Mouse (Mus musculus) heart, embryonic 13.5 days (tissue): Measurements from ENCODE around the gene Gabarap. TPM values are rescaled to one million over a fixed set of nuclear protein-coding genes. Genes with fewer than 3 reads are reported as not detected.
A peak's percentile ranks its signal among the peaks of the same experiment; 100 is the strongest.
"Not testable (repeated sequence)": the region's sequence is repeated elsewhere in the genome, so short reads cannot be mapped to it uniquely, and the experiment has no call there.

Experiments used
- ATAC-seq: fragments of 200-750 bp; cut with Nextera tagmentation; 2 replicates; pipeline ENCODE4 v1.8.0; 2017; ENCODE audit warnings: moderate TSS enrichment; ENCODE audit not compliant: insufficient number of reproducible peaks, low FRiP score, low TSS enrichment; ENCODE audit errors: extremely low read depth
- H3K27ac ChIP-seq: fragments of 300-500 bp; sonication (generic); replicated peaks from 2 replicates; pipeline ENCODE4 v1.5.1; 2015; ENCODE audit warnings: moderate library complexity, mild to moderate bottlenecking, inconsistent platforms
- H3K27me3 ChIP-seq: fragments of 300-500 bp; sonication (generic); replicated peaks from 2 replicates; pipeline ENCODE4 v1.6.1; 2015; ENCODE audit warnings: mild to moderate bottlenecking, inconsistent platforms
- H3K36me3 ChIP-seq: fragments of 300-500 bp; sonication (generic); 2 replicates; pipeline ENCODE4 v1.6.1; 2015; ENCODE audit warnings: mild to moderate bottlenecking, inconsistent platforms
- H3K4me1 ChIP-seq: fragments of 300-500 bp; sonication (generic); 2 replicates; pipeline ENCODE4 v1.6.1; 2015; ENCODE audit warnings: inconsistent platforms
- H3K4me2 ChIP-seq: fragments of 300-500 bp; sonication (generic); 2 replicates; pipeline ENCODE4 v1.6.1; 2015; ENCODE audit warnings: inconsistent platforms, mild to moderate bottlenecking, moderate library complexity
- H3K4me3 ChIP-seq: fragments of 300-500 bp; sonication (generic); 2 replicates; pipeline ENCODE4 v1.5.1; 2015; ENCODE audit warnings: moderate library complexity, mild to moderate bottlenecking, inconsistent platforms
- H3K9ac ChIP-seq: fragments of 300-500 bp; sonication (generic); 2 replicates; pipeline ENCODE4 v1.6.1; 2015; ENCODE audit warnings: inconsistent platforms, mild to moderate bottlenecking, moderate library complexity
- H3K9me3 ChIP-seq: fragments of 300-500 bp; sonication (generic); 2 replicates; pipeline ENCODE4 v1.6.1; 2016; ENCODE audit warnings: inconsistent platforms
- WGBS: fragments of 180-500 bp; shearing (Covaris S2); methylation state at CpG from one replicate; pipeline ENCODE4 v1.1.7; 2015; ENCODE audit warnings: mixed read lengths; 5-methylcytosine and 5-hydroxymethylcytosine counted together
- polyA plus RNA-seq: library from polyadenylated mRNA; unstranded; fragments of >200 nt; fragmentation: Nextera tagmentation; extraction: Ambion mirVana; gene quantifications from 2 replicates; pipeline ENCODE4 v1.2.1, GENCODE M21; 2015

Gabarap gene
- polyA plus RNA-seq, 1 experiment from 2014 or later = 456 TPM

- H3K27ac ChIP-seq, H3K4me1 ChIP-seq, H3K4me2 ChIP-seq, H3K9me3 ChIP-seq, H3K4me3 ChIP-seq, H3K9ac ChIP-seq, ATAC-seq, H3K36me3 ChIP-seq: not testable (repeated sequence)
- peaks cover 48% of the 10 kb centered on the region for H3K27me3 ChIP-seq
- WGBS = 69% methylated on average over 4 of the region's 4 CpGs
These were observed 35.3 kb upstream of the Gabarap start for GRCm38 (mm10) chr11:69955618-69956017.

GRCm38 (mm10) chr11:69956218-69956617 lies 34.7 kb upstream of the Gabarap start:
- H3K27me3 ChIP-seq = peaks cover 48% of the 10 kb centered on the region
- H3K4me1 ChIP-seq = peaks cover 10% of the 10 kb centered on the region; the same call in 1 of the 2 replicates
- H3K4me2 ChIP-seq = no peak overlapping the region
- WGBS = 53% methylated on average over 1 of the region's 1 CpGs
- no peaks in the 10 kb centered on the region for H3K36me3 ChIP-seq
- H3K4me3 ChIP-seq = no peak overlapping the region
- H3K9me3 ChIP-seq = no peaks in the 10 kb centered on the region
- no peak overlapping the region for H3K9ac ChIP-seq
- ATAC-seq = no peak
- H3K27ac ChIP-seq = no peak overlapping the region

DNA sequence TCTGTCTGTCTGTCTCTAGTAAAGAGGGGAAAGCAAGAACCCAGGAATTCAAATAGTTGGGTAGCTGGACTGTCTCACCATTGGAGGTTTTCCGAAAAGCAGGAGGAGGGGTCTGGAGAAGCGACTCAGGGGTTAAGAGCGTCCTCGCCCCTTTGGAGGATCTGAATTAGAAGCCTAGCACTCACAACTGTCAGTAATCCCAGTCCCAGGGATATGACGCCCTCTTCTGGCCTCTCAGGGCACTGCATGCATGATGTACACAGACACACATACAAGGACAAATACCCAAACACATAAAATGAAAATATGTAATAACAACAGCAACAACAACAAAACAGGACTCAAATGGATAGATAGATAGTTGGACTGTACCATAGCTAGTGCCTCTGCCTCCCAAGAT lies 30.3 kb upstream of the Gabarap start:
- H3K27me3 ChIP-seq = peaks cover 80% of the 10 kb centered on the region
- H3K36me3 ChIP-seq = no peaks in the 10 kb centered on the region
- ATAC-seq = no peak
- H3K4me2 ChIP-seq = no peak overlapping the region
- peaks cover 7% of the 10 kb centered on the region for H3K4me1 ChIP-seq
- no peaks in the 10 kb centered on the region for H3K9me3 ChIP-seq
- no peak overlapping the region for H3K27ac ChIP-seq
- WGBS = 32% methylated on average over 5 of the region's 5 CpGs
- H3K4me3 ChIP-seq = no peak overlapping the region
- H3K9ac ChIP-seq = no peak overlapping the region

DNA sequence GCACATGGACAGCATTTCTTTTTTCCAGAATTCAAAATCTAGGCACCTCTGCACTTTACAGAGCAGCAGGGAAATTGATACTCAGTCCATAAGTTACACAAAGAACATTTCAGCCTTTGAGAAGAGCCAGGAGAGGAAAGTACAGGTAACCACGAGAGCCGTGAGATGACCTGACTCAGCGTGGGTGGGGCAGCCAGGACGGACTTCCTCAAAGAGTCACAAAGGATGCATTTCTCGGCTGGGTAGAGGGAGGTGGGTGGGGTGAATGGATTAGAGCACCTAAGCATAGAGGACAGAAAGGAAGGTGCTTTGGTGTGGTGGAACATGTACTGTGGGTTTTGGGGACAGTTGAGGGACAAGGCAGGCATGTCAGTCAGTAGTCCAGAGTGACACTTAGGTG lies 29.1 kb upstream of the Gabarap start:
- peaks cover 86% of the 10 kb centered on the region for H3K27me3 ChIP-seq
- no peak overlapping the region for H3K4me3 ChIP-seq
- no peaks in the 10 kb centered on the region for H3K9me3 ChIP-seq
- no peak overlapping the region for H3K9ac ChIP-seq
- WGBS = 35% methylated on average over 5 of the region's 5 CpGs
- no peak overlapping the region for H3K4me2 ChIP-seq
- H3K27ac ChIP-seq = no peak overlapping the region
- ATAC-seq = no peak
- H3K36me3 ChIP-seq = no peaks in the 10 kb centered on the region
- peaks cover 18% of the 10 kb centered on the region for H3K4me1 ChIP-seq

GRCm38 (mm10) chr11:69964650-69965270 lies 26.2 kb upstream of the Gabarap start, which contains the start of gene Cldn7:
Gene Cldn7 (plus strand): TSS chr11:69964779.
- Histone ChIP-seq H3K4me2 (peak within 1 kb of the TSS; percentile 82), H3K9me3 (no peaks in the 10 kb centered on the region), H3K9ac (peak within 1 kb of the TSS; percentile 44; the same call in 1 of the 2 replicates), H3K36me3 (peaks cover 21% of the 10 kb centered on the region), H3K27ac (no peak within 1 kb of the TSS), H3K4me3 (peak within 1 kb of the TSS; percentile 56), H3K4me1 (peaks cover 20% of the 10 kb centered on the region), H3K27me3 (peaks cover 86% of the 10 kb centered on the region)
- 8% methylated on average over 24 of the region's 24 CpGs for WGBS
- no peak for ATAC-seq

- ATAC-seq = no peak
- Histone ChIP-seq H3K9me3 (no peaks in the 10 kb centered on the region), H3K27me3 (peaks cover 79% of the 10 kb centered on the region), H3K4me2 (peak overlapping the region; percentile 82), H3K36me3 (peaks cover 27% of the 10 kb centered on the region), H3K9ac (peak overlapping the region; percentile 77), H3K4me3 (peak overlapping the region; percentile 56), H3K27ac (no peak overlapping the region), H3K4me1 (peaks cover 20% of the 10 kb centered on the region)
- 3% methylated on average over 49 of the region's 49 CpGs for WGBS
These were observed 25.5 kb upstream of the Gabarap start for GRCm38 (mm10) chr11:69965271-69966005.

DNA sequence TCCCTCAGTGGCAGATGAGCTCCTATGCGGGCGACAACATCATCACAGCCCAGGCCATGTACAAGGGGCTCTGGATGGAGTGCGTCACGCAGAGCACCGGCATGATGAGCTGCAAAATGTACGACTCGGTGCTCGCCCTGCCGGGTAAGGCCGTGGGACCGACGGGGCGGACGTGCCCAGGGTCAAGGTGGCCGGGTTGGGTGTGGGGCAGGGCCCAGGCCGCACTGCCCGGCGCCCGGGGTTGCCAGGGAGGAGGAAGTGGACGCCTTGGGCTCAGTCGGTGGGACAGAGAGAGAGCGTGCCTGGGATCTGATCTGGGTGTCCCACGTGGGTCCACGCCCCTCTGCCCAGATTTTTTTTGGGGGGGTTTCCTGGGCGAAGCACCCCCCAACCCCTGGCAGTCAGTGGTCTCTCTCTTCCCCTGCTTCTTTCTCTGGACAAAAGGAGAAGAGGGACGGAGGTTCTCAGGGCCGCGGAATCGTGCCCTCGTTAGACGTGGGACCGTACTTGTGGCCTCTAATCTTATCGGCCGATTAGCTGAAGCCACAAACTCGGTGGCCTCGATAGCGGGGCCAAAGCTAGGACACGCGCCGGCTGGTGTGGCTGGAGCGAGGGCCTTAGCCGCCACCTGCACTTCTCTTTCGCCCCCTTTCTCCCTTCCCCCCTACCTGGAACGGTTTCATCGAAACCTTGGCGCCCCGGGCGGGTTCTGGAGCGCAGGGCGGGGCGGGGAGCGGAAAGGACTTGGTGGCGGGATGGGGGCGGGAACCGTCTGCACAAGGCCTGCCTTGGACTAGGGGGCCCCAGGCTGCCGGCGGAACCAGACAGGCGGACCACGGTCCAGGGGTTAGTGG lies 24.7 kb upstream of the Gabarap start:
- peaks cover 71% of the 10 kb centered on the region for H3K27me3 ChIP-seq
- ATAC-seq = no peak; the same call in 1 of the 2 replicates
- H3K27ac ChIP-seq = no peak overlapping the region

GRCm38 (mm10) chr11:69966860-69967517 lies 24.0 kb upstream of the Gabarap start:
- 39% methylated on average over 17 of the region's 17 CpGs for WGBS
- ATAC-seq = no peak

More for the DNA sequence above, 24.7 kb upstream of the Gabarap start:
- H3K4me2 ChIP-seq = peak overlapping the region; percentile 82
- H3K4me3 ChIP-seq = peak overlapping the region; percentile 56
- 1% methylated on average over 57 of the region's 59 CpGs for WGBS
- peaks cover 20% of the 10 kb centered on the region for H3K4me1 ChIP-seq
- H3K9ac ChIP-seq = peak overlapping the region; percentile 77
- H3K9me3 ChIP-seq = no peaks in the 10 kb centered on the region
- peaks cover 33% of the 10 kb centered on the region for H3K36me3 ChIP-seq

GRCm38 (mm10) chr11:69968793-69969192 lies 22.1 kb upstream of the Gabarap start:
- no peak overlapping the region for H3K4me2 ChIP-seq
- H3K36me3 ChIP-seq = peaks cover 58% of the 10 kb centered on the region
- H3K4me3 ChIP-seq = no peak overlapping the region
- peaks cover 45% of the 10 kb centered on the region for H3K27me3 ChIP-seq
- ATAC-seq = no peak
- WGBS = 78% methylated on average over 4 of the region's 4 CpGs
- no peaks in the 10 kb centered on the region for H3K9me3 ChIP-seq
- H3K4me1 ChIP-seq = peaks cover 20% of the 10 kb centered on the region
- H3K27ac ChIP-seq = no peak overlapping the region
- H3K9ac ChIP-seq = no peak overlapping the region

More at GRCm38 (mm10) chr11:69966860-69967517, 24.0 kb upstream of the Gabarap start:
- H3K27me3 ChIP-seq = peaks cover 63% of the 10 kb centered on the region
- H3K4me2 ChIP-seq = peak overlapping the region; percentile 82
- no peaks in the 10 kb centered on the region for H3K9me3 ChIP-seq
- peaks cover 20% of the 10 kb centered on the region for H3K4me1 ChIP-seq
- peak overlapping the region; percentile 77 for H3K9ac ChIP-seq
- H3K36me3 ChIP-seq = peaks cover 40% of the 10 kb centered on the region
- H3K27ac ChIP-seq = no peak overlapping the region
- H3K4me3 ChIP-seq = peak overlapping the region; percentile 56

- H3K36me3 ChIP-seq = peaks cover 73% of the 10 kb centered on the region
- WGBS = 85% methylated on average over 6 of the region's 6 CpGs
These were observed 20.7 kb upstream of the Gabarap start for GRCm38 (mm10) chr11:69970222-69970621.

More at GRCm38 (mm10) chr11:69970222-69970621, 20.7 kb upstream of the Gabarap start:
- Histone ChIP-seq H3K4me1 (peaks cover 17% of the 10 kb centered on the region), H3K9ac (no peak overlapping the region), H3K9me3 (no peaks in the 10 kb centered on the region), H3K4me2 (no peak overlapping the region), H3K27me3 (peaks cover 31% of the 10 kb centered on the region), H3K4me3 (no peak overlapping the region), H3K27ac (no peak overlapping the region)
- ATAC-seq = no peak
